Mouse (Mus musculus): ENCODE measurements around the gene Olfr170.
"Not testable (repeated sequence)": the region's sequence is repeated elsewhere in the genome, so short reads cannot be mapped to it uniquely, and the experiment has no call there.

DNA sequence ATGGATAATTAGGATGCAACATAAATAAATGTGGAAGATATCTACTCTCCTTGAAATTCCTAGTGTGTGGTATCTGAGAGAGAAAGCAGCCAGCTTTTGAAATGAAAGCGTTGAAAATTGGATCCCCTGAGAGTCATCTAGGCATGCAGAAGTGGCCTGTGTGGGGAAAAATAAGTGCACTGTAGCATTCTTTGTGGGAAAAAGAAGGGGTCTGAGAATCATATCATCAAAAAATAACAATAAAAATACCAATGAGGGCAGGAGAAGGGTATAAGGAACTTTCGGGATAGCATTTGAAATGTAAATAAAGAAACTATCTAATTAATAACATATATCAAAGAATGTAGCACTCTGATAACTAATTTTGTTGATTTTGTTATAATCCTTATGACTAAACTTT lies 40.0 kb downstream of the Olfr170 start, which contains the start of gene Olfr169:
- TF ChIP-seq GATA1, TAL1 (IDR thresholded peaks at IDR 0.05; ENCODE audit: low read length): not testable (repeated sequence)
